Mouse (Mus musculus) neural tube, embryonic 11.5 days (tissue): ENCODE measurements at regions not wholly inside any gene's neighbourhood (a gene's known extent, or its start where the extent isn't known, plus 50 kb on each side); places are given as distances from the start of the nearest gene placed in this dataset.

Experiments used
- ATAC-seq: fragments of 200-750 bp; cut with Nextera tagmentation; 2 replicates; pipeline ENCODE4 v1.8.0; 2017; ENCODE audit warnings: moderate number of reproducible peaks, mild to moderate bottlenecking, moderate TSS enrichment, moderate library complexity; ENCODE audit not compliant: insufficient read depth, low FRiP score, low TSS enrichment
- DNase-seq: peaks from one replicate; pipeline ENCODE4 v3.0.0-alpha.2; 2015; ENCODE audit warnings: low spot score
- H3K27ac ChIP-seq: fragments of 300-500 bp; sonication (generic); 2 replicates; pipeline ENCODE4 v1.5.1; 2014; ENCODE audit warnings: low read depth, mild to moderate bottlenecking, low read length
- H3K27me3 ChIP-seq: fragments of 300-500 bp; sonication (generic); 2 replicates; pipeline ENCODE4 v1.6.1; 2014; ENCODE audit warnings: mild to moderate bottlenecking, low read length, mixed read lengths; ENCODE audit not compliant: control insufficient read depth, insufficient read depth
- H3K36me3 ChIP-seq: fragments of 300-500 bp; sonication (generic); 2 replicates; pipeline ENCODE4 v1.6.1; 2014; ENCODE audit warnings: mild to moderate bottlenecking, low read length, moderate library complexity, mixed read lengths; ENCODE audit not compliant: control insufficient read depth, insufficient read depth
- H3K4me1 ChIP-seq: fragments of 300-500 bp; sonication (generic); 2 replicates; pipeline ENCODE4 v1.6.1; 2014; ENCODE audit warnings: low read length, mixed read lengths; ENCODE audit not compliant: control insufficient read depth, insufficient read depth
- H3K4me2 ChIP-seq: fragments of 300-500 bp; sonication (generic); 2 replicates; pipeline ENCODE4 v1.6.1; 2014; ENCODE audit warnings: low read depth, mild to moderate bottlenecking, moderate library complexity
- H3K4me3 ChIP-seq: fragments of 300-500 bp; sonication (generic); 2 replicates; pipeline ENCODE4 v1.5.1; 2014; ENCODE audit warnings: low read depth, low read length
- H3K9ac ChIP-seq: fragments of 300-500 bp; sonication (generic); 2 replicates; pipeline ENCODE4 v1.6.1; 2014; ENCODE audit warnings: mild to moderate bottlenecking, low read length
- H3K9me3 ChIP-seq: fragments of 300-500 bp; sonication (generic); 2 replicates; pipeline ENCODE4 v1.6.1; 2016; ENCODE audit warnings: low read length; ENCODE audit not compliant: control insufficient read depth
- whole genome bisulfite sequencing: fragments of 180-500 bp; shearing (Covaris S2); extraction: QIAGEN DNeasy Blood & Tissue Kit; methylation state at CpG from one replicate; pipeline ENCODE4 v1.1.7; 2014; 5-methylcytosine and 5-hydroxymethylcytosine counted together

DNA sequence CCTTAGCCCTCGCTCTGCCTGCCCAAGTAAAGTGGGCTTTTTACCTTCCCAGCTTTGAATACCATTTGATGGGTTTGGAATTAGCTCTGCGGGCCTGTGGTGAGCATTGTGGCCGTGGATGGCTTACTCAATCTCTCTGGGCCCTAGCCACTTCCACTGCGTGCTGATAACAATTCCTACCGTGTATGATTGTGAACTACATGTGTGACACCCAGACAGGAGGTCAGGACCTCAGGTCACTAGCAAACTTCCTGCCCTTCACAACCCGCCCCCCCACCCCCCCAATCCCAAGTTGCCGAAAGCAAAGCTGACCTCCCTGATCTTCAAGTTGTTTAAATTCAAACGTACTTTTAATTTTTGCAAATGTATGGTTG, 231.9 kb downstream of the 4933412E24Rik start:
- 43% methylated on average over 8 of the region's 8 CpGs for WGBS
- no peaks in the 10 kb centered on the region; the same call in 1 of the 2 replicates for H3K4me1 ChIP-seq
- no peaks in the 10 kb centered on the region for H3K27me3 ChIP-seq
- H3K9me3 ChIP-seq = no peaks in the 10 kb centered on the region
- ATAC-seq (no peak), DNase-seq (no peak)
- H3K4me2 ChIP-seq = no peak overlapping the region
- no peak overlapping the region for H3K4me3 ChIP-seq
- H3K9ac ChIP-seq = no peak overlapping the region
- H3K27ac ChIP-seq = no peak overlapping the region
- H3K36me3 ChIP-seq = no peaks in the 10 kb centered on the region

DNA sequence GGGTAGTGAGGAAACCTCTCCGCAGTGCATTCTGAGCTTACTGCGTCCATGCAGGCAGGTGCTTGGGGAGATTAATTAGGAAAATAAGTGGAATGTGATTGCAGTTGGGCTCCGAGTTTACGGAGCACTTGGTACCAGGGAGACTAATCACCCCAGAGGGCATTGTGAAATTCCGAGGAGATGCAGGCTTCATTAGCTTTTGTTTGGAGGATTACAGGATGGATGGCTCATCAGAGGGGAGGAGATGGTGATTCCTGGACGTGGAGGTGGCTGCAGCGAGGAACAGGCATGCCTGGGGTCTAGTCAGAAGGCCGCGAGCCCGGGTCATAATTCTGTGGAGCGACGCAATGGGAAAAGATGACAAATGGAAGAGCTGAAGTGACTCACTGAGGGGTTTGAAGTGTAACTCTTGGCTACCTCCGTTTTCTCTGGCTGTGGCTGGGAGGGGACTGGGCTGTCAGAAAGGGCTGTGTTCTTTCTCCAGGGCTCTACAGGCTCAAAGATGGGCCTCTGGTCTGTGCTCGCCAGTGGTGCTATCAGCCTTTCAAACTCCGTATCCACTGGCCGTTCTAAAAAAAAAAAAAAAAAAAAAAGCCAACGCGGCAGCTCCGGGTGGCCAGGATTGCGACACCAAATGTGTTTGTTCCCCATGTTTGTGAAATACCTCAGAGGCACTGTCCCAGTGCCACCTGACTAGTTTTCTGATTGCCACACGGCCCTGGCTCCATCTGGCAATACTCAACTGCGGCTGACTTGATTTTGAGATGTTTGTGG, 232.4 kb downstream of the 4933412E24Rik start:
- H3K4me1 ChIP-seq = no peaks in the 10 kb centered on the region; the same call in 1 of the 2 replicates
- no peaks in the 10 kb centered on the region for H3K27me3 ChIP-seq
- no peak overlapping the region for H3K9ac ChIP-seq
- H3K9me3 ChIP-seq = no peaks in the 10 kb centered on the region
- 15% methylated on average over 22 of the region's 22 CpGs for WGBS
- no peaks in the 10 kb centered on the region for H3K36me3 ChIP-seq
- DNase-seq = peak; percentile 34
- H3K4me3 ChIP-seq = no peak overlapping the region
- peak; percentile 31; the same call in 1 of the 2 replicates for ATAC-seq
- no peak overlapping the region for H3K27ac ChIP-seq
- H3K4me2 ChIP-seq = peak overlapping the region; percentile 39

DNA sequence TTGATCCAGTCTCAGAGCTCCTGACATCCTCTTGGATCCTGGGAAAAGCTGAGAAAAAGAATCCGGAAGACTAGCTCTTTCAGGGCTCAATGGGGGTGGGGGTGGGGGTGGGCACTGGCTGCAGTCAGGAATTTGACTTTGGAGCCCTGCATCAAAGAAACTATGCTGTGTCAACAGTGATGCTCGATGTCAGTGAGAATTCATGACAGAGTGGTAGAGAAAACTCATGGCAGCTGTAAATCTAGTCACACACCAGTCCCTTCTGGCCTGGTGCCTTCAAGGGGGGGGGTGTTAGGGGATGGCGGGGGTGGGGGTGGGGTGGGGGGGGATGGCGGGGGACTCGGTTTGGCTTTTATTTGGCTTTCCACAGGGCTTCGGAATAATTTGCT, 233.0 kb downstream of the 4933412E24Rik start:
- ATAC-seq (no peak), DNase-seq (no peak)
- Histone ChIP-seq H3K27me3 (no peaks in the 10 kb centered on the region), H3K9me3 (no peaks in the 10 kb centered on the region), H3K4me2 (peak overlapping the region; percentile 39), H3K9ac (no peak overlapping the region), H3K27ac (no peak overlapping the region), H3K4me3 (no peak overlapping the region), H3K36me3 (no peaks in the 10 kb centered on the region), H3K4me1 (no peaks in the 10 kb centered on the region; the same call in 1 of the 2 replicates)
- 2% methylated on average over 6 of the region's 6 CpGs for WGBS

DNA sequence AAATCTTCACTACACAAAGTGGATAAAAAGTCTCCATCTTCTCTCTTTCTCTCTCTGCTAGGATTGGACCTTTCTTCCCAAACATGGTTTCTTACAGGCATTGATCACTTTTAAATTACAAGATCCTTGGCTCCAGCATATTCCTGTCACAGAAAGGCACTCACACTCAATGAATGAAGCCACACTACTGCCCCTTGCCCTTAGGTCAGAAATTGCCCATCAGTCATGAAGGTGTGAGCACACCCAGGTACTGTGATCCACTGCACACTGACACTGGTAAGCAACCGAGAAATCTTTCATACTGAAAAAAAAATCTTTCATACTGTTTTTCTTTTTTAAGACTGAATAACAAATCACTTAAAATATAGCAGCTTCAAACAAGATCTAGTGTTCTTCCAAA, 235.9 kb downstream of the 4933412E24Rik start:
- Histone ChIP-seq H3K9me3 (no peaks in the 10 kb centered on the region), H3K4me2 (no peak overlapping the region)
- no peak for ATAC-seq

DNA sequence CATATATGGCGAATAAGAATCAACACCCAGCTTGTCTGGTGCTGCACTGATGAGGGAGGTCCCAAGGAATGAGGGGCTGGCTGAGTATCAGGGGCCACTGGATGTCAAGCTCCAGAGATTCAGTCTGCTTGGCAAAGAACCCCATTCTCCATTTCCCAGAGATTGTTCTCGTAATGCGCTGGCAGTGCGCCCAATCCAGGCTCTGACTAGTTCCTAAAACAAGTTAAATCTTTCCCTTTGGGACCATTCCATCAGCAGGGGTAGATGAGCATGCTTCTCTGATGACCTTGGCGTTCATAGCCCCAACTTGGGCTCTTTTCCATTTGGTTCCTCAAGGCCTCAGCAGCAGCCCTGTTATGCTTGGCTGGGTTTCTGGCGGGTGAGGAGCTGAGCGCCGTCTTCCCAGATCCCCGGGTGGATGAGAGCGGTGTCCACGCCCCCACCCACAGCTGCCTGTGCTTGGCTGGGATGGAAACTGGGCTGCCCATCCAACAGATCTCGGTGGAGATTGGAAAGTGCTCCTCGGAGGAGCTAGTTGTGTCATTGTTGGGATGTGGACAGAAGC, 239.0 kb downstream of the 4933412E24Rik start:
- Histone ChIP-seq H3K27me3 (no peaks in the 10 kb centered on the region), H3K9ac (no peak overlapping the region), H3K4me2 (no peak overlapping the region), H3K9me3 (no peaks in the 10 kb centered on the region), H3K4me1 (no peaks in the 10 kb centered on the region), H3K36me3 (no peaks in the 10 kb centered on the region), H3K4me3 (no peak overlapping the region), H3K27ac (no peak overlapping the region)
- WGBS = 91% methylated on average over 13 of the region's 13 CpGs
- ATAC-seq (no peak), DNase-seq (no peak)

More for the DNA sequence above, 235.9 kb downstream of the 4933412E24Rik start:
- H3K36me3 ChIP-seq = no peaks in the 10 kb centered on the region
- no peak overlapping the region for H3K9ac ChIP-seq
- no peak for DNase-seq
- H3K4me3 ChIP-seq = no peak overlapping the region
- H3K4me1 ChIP-seq = no peaks in the 10 kb centered on the region; the same call in 1 of the 2 replicates
- 81% methylated on average over 1 of the region's 1 CpGs for WGBS
- no peak overlapping the region for H3K27ac ChIP-seq
- H3K27me3 ChIP-seq = no peaks in the 10 kb centered on the region

DNA sequence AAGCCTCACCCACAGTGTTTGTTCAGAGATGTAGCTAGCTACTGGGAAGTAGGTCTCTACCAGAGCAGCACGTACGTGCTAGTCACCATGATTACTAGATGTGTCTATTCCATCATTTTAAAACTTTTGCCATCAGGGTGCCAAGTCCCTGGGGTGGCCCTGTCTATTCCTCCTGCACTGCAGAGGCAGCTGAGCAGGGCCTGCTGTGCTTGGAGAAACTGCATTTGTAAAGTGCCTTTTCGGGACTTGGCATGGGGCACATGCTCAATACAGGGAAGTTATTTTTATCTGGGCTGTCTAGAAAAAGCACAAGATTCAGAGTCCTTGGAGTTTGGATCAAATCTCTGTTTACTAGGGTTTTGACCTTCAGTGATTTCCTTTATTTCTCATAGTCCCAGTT, 240.6 kb downstream of the 4933412E24Rik start:
- no peak for ATAC-seq
- no peaks in the 10 kb centered on the region for H3K27me3 ChIP-seq
- no peak overlapping the region for H3K9ac ChIP-seq
- 87% methylated on average over 3 of the region's 3 CpGs for WGBS
- no peaks in the 10 kb centered on the region for H3K4me1 ChIP-seq
- H3K27ac ChIP-seq = no peak overlapping the region
- DNase-seq = no peak
- H3K4me3 ChIP-seq = no peak overlapping the region
- H3K9me3 ChIP-seq = no peaks in the 10 kb centered on the region
- no peak overlapping the region for H3K4me2 ChIP-seq
- H3K36me3 ChIP-seq = no peaks in the 10 kb centered on the region

DNA sequence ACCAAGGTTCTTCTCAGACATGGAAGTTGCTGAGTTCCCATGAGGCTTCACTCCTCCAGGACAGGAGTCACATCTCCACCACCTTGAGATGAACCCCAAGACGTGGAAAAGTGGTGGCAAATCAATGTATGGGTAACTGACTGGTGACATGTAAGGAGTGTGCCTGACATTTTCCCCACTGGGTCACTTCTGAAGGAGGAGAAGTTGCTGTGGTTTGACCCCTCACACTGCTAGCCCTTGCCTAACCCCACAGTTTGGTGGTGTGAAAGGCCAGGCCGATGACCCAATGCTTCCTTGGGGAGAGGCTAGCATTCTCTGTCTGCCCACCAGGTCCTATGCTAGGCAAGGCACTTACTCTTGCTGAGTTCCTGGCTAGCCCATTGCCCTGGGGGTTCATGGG, 242.4 kb downstream of the 4933412E24Rik start:
- Histone ChIP-seq H3K27me3 (no peaks in the 10 kb centered on the region), H3K4me3 (no peak overlapping the region), H3K9me3 (no peaks in the 10 kb centered on the region), H3K9ac (no peak overlapping the region), H3K4me2 (no peak overlapping the region), H3K36me3 (no peaks in the 10 kb centered on the region), H3K27ac (no peak overlapping the region), H3K4me1 (no peaks in the 10 kb centered on the region)
- DNase-seq (no peak), ATAC-seq (no peak)
- WGBS = 84% methylated on average over 2 of the region's 2 CpGs

DNA sequence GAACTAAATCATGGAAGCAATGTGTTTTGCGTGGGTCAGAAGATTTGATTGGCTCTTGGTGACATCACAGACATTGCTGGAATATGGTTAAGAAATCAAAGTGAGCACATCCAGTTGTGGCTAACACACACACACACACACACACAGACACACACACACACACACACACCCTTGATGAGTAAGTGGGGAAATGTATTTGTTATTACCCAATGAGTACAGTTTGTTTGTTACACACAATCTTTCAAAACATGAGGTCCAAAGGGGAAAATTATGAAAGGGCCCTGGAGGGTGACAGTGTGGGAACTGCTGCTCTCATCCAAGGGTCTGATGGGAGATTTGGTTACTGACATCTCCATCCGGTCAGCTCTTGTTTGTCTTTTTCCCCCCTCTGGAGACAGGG, 243.8 kb downstream of the 4933412E24Rik start:
- Histone ChIP-seq H3K27me3 (no peaks in the 10 kb centered on the region), H3K4me1 (no peaks in the 10 kb centered on the region), H3K36me3 (no peaks in the 10 kb centered on the region), H3K9ac (no peak overlapping the region), H3K9me3 (no peaks in the 10 kb centered on the region), H3K4me2 (no peak overlapping the region), H3K4me3 (no peak overlapping the region), H3K27ac (no peak overlapping the region)
- ATAC-seq (no peak), DNase-seq (no peak)
- WGBS = 90% methylated on average over 2 of the region's 2 CpGs

DNA sequence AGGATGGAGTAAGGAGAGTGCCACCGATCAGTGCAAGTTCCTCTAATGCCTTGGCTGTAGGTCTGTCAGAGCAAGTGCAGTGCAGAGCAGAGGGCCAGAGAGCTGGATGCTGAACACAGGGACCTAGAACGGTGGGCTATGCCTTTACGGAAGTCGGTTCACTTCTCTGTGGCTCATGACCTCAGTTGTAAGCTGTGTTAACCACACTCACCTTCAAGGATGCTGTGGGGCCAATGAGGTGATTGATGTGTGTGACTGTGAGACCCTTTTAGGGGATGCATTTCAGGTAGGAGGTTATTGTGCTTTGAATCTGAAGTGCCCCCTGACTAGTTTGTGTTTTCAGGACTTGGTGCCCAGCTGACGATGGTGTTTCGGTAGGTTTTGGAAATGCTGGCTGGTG, 254.4 kb downstream of the 4933412E24Rik start:
- Histone ChIP-seq H3K27me3 (no peaks in the 10 kb centered on the region), H3K4me3 (no peak overlapping the region), H3K9me3 (no peaks in the 10 kb centered on the region), H3K9ac (no peak overlapping the region), H3K27ac (no peak overlapping the region), H3K4me1 (no peaks in the 10 kb centered on the region), H3K36me3 (no peaks in the 10 kb centered on the region), H3K4me2 (no peak overlapping the region)
- no peak for DNase-seq
- no peak for ATAC-seq
- WGBS = 94% methylated on average over 6 of the region's 6 CpGs
